Mouse (Mus musculus) ES-CJ7 (cell line): ENCODE data around the gene Tuba1c.
A peak's percentile ranks its signal among the peaks of the same experiment; 100 is the strongest.
"Not testable (repeated sequence)": the region's sequence is repeated elsewhere in the genome, so short reads cannot be mapped to it uniquely, and the experiment has no call there.

Experiments
- DNase-seq: peaks from one replicate; pipeline ENCODE4 v3.0.0; 2011; ENCODE audit warnings: low read depth, low spot score

Tuba1c gene

DNA sequence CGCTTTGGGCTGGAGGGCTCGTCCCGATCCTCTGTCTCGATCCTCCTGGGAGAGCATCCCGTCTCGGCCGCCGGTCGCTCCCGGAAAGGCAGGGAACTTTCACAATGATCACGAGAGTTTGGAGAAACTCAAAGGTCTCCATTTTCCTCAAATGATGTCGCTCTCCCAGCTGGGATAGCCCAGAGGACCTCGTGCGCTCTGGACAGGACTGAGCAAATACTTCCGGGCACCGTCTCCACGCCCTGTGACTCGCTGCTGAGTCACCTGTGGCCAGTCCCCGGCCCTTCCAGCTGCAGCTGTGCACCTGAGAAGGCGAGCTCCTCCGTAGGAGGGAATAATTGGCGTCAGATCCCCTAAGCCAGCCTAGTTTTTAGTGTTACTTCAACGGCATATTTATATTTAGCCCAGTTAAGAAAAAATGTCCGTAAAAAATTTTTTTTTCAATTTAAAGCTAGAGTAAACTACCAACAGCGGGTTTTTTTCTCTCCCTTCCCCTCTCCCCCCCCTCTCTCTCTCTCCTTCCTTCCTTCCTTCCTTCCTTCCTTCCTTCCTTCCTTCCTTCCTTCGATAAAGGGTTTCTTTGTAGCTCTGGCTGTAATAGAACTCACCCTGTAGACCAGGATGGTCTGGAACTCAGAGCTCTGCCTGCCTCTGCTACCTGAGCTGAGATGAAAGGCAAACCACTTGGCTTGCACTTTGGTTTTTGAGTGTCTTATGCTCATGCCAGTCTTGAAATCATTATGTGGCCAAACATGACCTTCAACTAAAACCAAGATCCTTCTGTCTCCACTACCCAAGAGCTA lies 1.1 kb downstream of the Tuba1c start:
- no peak for DNase-seq

DNA sequence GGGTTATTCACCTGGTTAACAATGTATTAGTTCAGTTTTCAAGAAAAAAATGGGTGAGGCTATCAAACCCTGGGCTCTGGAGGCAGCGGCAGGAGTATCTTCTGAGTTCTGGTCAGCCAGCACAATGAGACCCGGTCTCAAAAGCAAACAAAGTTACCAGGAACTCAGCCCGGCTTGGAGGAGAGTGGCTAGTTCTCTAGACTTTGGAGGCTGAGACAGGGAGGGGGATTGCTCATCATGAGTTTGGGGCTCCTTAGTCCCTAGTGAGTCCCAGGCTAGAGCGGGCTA lies 1.6 kb downstream of the Tuba1c start:
- DNase-seq: no peak

DNA sequence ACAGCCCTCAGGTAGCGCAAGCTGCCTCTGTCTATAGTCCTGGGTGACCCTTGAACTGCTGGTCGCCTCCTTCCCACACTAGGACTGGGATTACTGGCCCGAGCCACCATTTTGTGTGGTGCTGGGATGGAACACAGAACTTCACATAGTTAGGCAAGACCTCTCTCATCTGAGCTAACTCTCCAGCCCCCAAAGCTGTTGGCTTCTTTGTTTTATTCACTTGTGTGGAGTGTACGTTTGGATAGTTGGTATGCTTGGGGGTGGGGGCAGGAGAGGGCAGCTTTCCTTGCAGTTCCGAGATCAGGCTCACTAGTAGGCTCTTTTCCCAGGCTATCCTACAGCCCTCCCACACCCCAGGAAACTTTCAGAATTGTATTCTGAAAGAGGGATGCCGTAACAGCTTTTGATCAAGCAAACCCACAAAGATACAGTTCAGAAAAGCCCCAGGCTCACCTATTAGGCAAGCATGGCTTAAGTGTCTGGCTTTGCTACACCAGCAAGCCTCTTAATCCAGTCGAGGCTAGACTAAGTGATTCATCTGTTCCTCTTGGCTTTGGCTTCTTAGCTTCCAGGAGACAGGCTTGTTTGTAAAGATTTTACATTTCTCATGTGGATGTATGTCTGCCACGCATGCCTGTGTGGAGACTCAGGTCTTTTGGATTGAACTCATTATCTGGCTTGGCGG lies 2.5 kb downstream of the Tuba1c start:
- DNase-seq: no peak

DNA sequence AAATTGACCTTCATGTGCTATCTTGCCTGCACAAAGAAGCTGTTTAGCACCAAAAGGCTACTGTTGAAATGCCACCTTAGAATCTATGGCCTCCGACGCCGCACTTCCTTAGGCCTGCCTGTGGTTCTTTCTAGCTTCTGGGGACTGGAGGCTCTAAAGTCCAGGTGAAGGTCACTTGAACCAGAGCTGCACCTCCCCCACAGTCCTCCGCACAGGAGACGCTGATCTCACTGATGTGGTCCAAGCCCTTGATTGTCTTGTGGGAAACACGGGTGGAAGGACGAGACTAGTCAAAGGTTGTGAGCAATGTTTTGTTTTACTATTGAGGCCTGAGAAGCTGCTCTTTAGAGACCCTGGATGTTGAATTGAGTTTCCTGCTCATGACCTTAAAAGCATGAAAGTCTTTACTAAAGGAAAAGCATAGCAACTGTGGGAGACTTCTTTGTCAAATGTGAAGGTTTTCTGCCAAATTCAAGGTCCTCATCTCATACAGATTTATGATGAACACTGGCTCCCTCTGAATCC lies 3.1 kb downstream of the Tuba1c start:
- no peak for DNase-seq

DNA sequence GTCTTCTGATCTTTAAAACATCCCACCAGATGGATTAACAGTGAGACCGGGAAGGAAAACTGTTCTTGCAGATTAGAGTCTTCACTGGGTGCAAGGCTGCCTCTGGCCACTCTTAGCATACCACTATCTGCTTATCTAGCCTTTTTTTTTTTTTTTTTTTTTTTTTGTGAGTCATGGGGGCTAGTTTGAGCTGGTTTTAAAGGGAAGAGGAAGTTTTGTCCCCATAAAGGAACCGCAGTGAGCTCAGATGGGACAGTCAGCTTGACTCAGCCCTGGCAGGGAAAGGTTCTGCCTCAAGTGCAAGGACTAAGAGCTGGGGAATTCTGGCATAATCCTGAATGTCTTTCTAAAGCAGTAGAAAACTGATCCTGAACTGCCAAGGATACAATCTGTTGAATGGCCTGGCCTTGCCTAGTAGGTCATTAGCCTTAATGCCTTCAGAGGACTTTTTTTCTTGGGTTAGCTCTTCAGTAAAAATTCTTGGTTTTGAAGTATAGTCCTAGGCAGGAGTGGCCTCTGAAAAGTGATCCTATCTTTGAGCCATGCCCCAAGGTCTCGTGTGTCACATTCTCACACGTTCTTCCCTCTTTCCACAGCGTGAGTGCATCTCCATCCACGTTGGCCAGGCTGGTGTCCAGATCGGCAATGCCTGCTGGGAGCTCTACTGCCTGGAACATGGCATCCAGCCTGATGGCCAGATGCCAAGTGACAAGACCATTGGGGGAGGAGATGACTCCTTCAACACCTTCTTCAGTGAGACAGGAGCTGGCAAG lies 4.0 kb downstream of the Tuba1c start:
- no peak for DNase-seq

DNA sequence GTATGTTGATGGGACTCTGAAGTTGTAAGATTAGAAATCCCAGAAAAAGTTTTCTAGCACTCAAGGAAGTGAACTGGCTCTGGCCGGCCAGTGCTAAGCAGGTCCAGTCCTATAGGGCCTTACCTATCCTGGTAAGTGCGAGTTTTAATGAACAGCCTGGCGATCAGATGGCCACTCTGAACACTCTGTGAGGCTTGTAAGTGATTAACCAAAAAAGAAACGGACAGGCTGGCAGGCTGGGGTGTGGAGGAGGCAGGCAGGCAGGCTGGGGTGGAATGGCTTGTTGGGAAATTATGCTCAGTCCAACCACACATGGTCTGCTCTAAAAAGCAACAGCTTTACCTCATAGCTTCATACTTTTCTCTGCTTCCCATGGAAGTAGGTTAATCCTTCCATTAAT lies 5.7 kb downstream of the Tuba1c start:
- DNase-seq: no peak

DNA sequence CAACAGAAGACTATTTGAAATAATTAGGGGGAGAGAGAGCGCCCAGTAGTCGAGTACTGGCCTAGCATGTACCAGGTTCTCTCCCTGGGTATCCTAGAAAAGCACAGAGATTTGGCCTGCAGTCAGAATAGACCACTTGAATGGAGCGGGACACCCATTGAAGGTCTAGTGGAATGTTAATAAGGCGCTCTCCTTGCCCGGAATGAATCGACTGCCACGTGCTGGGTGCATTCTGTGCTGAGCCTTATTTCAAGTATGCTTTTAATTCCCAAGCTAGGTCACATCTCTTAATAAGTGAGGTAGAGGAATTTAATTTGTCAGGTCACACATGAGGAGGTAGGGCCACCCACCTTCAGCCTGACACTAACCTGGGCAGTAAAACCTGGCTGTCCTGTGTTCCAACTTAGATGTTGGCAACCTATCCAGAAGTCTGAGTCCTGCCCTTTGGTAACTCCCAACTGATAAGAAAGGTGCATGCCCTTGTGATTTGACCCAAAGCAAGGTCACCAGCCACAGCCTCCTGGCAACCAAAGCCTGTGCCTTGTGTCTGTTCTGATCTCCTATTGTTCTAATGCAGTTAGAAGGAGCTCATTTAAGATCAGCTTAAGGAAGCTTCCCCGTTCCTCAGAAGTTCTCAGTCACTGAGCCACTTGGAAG lies 6.7 kb downstream of the Tuba1c start:
- no peak for DNase-seq

DNA sequence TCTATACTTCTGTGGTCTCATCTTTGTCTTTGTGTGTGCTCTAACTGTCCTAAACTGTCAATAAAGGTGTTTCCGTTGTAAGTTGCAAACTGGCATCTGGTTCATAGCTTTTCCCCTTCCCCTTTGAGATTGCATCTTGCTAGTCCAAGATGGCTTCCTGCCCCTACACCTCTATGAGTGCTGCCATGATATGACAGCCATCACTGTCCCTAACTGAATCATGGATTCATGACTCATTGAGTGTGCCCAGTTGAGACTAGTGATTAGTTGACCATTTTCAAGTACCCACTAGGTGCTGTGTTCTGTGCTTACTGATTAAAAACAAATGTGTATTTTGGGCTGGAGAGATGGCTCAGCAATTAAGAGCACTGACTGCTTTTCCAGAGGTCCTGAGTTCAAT lies 8.3 kb downstream of the Tuba1c start:
- DNase-seq: no peak

DNA sequence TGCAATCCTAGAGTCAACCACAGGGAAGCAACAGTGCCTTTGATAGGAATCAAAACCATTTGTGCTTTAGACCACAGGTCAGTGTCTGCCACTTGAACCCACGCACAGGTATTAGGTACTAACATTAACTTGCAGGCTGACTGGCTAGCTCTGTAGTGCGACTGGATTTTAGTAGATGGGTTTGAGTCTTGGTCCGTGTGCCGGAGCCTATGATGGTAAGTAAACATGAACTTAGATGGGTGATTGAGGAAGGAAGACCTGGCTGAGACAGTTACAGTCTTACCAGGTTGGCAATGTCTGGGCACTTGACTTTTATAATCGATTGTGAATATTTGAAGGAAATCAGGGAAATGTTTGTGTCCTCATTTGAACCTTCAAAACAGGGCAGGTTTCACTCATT lies 9.1 kb downstream of the Tuba1c start:
- DNase-seq: no peak

DNA sequence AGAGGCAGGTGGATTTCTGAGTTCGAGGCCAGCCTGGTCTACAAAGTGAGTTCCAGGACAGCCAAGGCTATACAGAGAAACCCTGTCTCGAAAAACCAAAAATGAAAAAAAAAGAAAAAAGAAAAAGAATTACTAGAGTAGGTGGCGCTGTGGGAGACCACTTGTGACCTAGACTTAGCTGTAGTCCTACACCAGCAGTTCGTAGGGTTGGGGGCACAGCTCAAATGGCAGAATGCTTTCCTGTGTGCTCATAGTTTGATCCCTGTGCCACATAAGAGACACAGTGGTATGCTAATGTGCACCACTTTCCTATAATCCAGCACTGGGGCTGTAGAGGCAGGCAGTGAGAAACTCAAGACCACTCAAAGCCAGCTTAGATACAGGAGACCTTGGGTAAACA lies 9.6 kb downstream of the Tuba1c start:
- no peak for DNase-seq

DNA sequence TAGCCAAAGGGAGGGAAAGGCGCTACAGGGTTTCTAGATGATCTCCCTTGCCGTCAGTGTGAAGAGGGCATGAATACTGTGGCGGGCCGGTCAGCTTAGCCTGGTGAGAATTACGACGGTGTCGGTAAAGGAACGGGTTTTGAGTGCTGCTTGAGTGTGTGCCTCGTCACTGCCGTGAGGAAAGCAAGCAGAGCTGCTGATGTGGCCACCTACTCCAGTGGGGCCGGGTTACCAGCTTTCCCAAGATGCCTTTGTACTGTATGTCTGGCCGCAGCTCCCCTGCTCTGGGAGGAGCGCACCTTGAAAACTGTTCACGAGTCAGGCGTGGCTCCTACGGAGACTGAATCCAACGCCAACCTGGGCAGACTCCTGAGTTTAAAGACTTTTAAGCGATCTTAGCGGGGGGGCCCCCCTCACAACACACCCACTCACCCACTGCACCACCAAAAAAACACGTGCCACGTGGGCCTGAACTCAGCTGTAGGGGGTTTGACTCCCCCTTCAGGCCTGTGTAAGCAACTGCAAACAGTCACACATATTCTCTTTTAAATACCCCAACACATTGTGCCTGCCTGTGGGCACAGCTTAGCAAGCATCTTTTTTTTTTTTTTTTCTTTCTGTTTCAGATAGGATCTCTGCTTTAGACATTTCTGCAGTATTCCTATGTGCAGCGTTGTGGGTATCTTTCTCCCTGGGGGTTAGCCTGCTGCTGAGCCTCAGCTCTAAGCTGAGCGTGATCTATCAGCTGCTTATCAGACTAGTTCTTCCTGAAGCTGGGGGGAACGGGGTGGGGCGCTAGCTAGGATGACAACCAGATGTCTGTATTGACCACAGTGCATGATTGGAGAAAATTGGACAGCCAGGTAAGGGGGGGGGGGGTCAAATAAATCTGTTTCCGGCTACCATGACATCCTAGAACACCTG lies 10.6 kb downstream of the Tuba1c start:
- peak; percentile 64 for DNase-seq

DNA sequence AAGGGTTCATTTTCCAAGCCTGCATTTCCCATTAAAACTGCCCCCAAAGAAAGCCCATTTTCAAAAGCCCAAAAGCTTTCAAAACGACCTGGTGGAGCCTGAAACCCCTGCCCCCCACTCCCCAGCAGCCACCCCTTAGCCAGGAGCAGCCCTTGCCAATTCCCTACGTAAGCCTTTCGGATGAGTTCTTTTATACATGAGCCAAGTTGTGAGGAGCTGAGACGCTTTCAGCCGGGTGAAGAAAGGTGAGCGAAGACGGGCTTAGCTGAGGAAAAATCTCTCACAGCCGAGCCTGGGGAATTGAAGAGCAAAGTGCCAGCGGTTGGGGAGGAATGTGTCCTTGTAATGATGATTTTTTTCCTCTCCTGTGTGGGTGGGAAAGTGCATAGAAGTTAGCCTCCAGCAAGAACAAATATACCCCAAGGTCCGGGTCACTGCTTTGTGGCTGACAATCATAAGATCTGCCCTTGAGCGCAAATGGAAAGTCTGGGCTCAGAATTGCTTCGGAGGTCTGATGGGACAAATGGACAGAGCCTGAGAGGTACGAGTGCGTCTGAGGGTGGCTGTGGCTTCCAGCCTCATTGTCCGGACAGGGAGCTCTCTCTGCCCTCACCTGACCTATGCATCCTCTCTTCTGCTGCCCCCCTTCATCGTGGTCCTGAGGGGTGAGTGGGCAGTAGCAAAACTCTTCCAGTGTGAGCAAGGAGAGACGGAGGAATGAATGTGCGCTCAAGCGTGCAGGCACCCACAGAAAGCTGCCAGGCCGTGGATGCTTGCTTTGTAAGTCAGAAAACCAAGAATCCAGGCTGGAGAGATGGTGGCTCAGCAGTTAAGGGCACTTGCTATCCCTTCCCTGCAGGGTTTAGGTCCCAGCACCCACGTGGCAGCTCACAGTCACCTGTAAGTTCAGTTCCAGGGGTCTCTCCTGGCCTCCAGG lies 11.5 kb downstream of the Tuba1c start:
- DNase-seq: no peak

DNA sequence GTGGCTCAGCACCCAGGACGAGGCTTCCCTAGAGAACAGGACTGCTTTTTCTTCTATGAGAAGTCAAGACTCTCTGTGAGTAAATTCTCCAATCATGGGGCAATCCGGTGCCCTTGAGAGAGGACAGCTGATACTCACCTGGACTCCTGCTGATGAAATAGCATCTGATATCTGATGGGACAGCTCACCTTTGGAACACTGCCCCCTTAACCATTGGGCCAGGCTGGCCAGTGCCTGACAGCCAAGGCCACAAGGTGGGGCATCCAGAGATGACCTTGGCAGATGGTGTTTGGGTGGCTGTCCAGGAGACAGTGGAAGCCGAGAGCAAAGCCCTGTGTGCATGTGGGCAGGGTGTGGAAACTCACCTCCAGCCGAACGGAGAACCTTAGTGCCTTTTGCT lies 12.6 kb downstream of the Tuba1c start:
- DNase-seq: no peak

DNA sequence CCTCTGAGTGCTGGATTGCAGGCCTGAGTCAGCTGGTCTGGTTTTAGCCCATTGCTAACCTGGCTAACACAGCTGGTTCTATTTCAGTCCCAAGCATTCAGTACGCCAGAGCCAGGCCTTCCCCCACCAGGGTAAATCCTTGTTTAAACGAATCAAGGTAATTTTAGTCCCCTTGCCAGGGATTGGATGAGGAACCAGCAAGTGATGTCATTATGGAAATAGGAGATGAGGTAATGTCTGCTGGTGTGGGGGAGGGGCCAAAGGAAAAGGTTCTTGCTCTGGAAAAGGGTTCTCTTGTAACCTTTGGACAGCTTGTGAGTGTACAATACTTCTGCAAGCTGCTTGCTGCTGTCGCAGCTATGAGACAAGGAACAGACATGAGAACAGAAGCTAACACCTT lies 15.2 kb downstream of the Tuba1c start:
- peak; percentile 87 for DNase-seq

DNA sequence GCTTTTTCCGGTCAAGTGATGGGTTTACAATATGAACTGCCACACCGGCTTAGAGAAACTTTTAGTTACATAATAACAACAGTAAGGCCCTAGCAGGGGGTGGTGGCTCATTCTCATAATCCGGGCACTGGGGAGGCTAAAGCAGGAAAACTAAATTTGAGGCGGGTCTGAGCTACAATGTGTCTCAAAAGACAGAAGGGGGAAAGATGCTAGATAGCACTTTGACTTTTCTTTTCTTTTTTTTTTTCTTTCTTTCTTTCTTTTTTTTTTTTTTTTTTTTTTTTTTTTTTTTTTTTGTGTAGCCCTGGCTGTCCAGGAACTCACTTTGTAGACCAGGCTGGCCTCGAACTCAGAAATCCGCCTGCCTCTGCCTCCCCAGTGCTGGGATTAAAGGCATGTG lies 16.0 kb downstream of the Tuba1c start:
- DNase-seq: not testable (repeated sequence)

DNA sequence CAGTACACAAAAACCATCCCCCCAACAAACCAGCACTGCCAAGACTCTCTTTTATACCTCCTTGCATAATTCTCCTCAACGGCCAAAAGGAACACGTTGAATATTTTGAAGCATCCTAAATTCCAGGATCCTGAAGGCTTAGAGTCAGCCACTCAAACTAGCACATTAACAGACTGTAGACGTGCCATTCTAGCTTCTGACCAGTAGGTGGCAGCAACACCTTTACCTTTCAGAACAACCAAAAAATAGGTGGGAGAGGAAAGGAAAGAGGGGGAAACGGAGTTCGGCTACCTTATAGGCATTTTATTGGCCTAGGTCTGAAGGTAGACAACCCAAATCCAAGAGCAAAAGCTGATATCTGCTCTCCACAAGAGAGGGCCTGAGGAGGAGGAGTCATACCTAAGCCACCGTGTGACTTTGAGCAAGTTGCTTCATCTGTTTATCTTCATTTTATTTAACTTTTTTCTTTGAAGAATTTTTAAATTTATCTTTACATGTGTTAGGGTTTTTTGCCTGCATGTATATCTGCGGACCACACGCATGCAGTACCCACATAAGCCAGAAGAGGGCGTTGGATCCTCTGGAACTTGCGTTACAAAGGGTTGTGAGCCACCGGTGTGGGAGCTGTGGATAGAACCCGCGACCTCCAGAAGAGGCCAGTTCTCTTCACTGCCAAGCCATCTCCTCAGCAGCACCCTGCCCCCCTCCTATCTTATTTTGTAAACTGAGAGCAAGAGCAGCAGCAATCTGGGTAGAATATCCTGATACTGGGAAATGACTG lies 20.0 kb downstream of the Tuba1c start:
- DNase-seq: peak; percentile 85

DNA sequence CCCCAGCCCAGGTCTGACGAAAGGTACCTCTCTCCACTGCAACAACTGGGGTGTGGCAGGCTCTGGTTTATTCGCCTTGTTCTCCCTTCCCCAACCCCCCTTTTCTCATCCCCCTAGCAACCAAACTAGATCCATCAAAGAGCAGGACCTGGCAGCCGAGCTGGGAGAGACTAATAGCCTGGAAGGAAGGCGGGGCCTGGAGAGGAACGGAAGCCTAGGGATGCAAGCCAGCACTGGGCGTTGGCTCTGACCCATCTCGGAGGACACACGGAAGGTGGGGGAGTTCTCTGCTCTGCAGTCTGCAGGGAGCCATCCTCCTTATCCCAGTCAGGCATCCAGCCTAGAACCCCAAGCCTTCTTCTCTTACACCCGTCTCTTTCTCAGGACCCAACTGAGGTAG lies 23.7 kb downstream of the Tuba1c start:
- peak; percentile 85 for DNase-seq

DNA sequence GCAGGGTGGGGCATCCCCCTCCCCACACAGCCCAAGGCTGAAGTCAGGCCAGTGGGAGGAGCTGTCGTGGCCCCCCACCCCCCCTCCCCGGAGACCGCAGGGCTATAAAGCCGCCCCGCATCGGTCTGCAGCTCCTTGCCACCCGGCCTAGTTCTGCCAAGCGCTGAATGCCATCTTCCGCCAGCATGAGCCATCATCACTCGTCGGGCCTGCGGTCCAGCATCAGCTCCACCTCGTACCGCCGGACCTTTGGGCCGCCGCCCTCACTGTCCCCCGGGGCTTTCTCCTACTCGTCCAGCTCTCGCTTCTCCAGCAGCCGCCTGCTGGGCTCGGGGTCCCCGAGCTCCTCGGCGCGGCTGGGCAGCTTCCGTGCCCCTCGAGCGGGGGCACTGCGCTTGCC lies 25.3 kb downstream of the Tuba1c start, which contains the start of gene Prph:
TSS of gene Prph (plus strand) at position 135 of the 400 bp plus-strand sequence.
- no peak for DNase-seq

DNA sequence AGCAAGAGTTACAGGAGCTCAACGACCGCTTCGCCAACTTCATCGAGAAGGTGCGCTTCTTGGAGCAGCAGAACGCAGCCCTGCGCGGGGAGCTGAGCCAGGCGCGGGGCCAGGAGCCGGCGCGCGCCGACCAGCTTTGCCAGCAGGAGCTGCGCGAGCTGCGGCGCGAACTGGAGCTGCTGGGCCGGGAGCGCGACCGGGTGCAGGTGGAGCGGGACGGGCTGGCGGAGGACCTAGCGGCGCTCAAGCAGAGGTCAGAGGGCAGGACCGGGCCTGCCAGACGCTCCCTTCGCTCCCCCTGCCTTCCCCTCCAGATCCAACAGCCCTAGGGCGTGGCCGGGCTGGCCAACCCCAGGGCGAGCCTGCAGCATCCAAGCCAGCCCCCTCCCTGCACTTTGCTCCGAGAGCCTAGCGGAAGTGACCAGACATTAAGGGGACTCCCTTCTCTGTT lies 25.8 kb downstream of the Tuba1c start:
- peak; percentile 61 for DNase-seq
